Mouse (Mus musculus): Measurements from ENCODE around the gene Hprt. TPM values are rescaled to one million over a fixed set of nuclear protein-coding genes. Genes with fewer than 3 reads are reported as not detected.
"Not testable (repeated sequence)": the region's sequence is repeated elsewhere in the genome, so short reads cannot be mapped to it uniquely, and the experiment has no call there.

The Hprt gene
- 85.7 and 90.5 TPM in 2 replicates for total RNA-seq (2021)
- long read RNA-seq, experiment 1, transcript Hprt-201 (9 exons, 1,289 nt) = major isoform, 8 of 12 reads
- long read RNA-seq, experiment 1, partial matches to known transcripts = 2 of 12 reads
- long read RNA-seq, experiment 1, other reads (novel, unspliced or antisense) = 2 of 12 reads
- long read RNA-seq, experiment 2, transcript Hprt-201 (9 exons, 1,289 nt) = major isoform, 5 of 8 reads
- long read RNA-seq, experiment 2, partial matches to known transcripts = 3 of 8 reads
- long read RNA-seq, experiment 2, other reads (novel, unspliced or antisense) = 0 of 8 reads

- DNase-seq = peak; percentile 93
Observed at GRCm38 (mm10) chrX:52987905-52988783, at the start of gene Hprt. TSS of gene Hprt (plus strand) at chrX:52988137.

GRCm38 (mm10) chrX:52945509-52945908 lies 42.4 kb upstream of the Hprt start:
- no peak for DNase-seq

- DNase-seq = peak; percentile 22
Observed at GRCm38 (mm10) chrX:52949713-52950112, 38.2 kb upstream of the Hprt start.

GRCm38 (mm10) chrX:52956942-52957341 lies 31.0 kb upstream of the Hprt start:
- DNase-seq = no peak

GRCm38 (mm10) chrX:52961559-52962110 lies 26.3 kb upstream of the Hprt start:
- DNase-seq = no peak

GRCm38 (mm10) chrX:52965149-52965548 lies 22.8 kb upstream of the Hprt start:
- DNase-seq = no peak

GRCm38 (mm10) chrX:52971211-52972006 lies 16.5 kb upstream of the Hprt start:
- peak; percentile 54 for DNase-seq

GRCm38 (mm10) chrX:52972129-52972528 lies 15.8 kb upstream of the Hprt start:
- no peak for DNase-seq

GRCm38 (mm10) chrX:52972680-52973079 lies 15.3 kb upstream of the Hprt start:
- no peak for DNase-seq

GRCm38 (mm10) chrX:52978576-52978975 lies 9.4 kb upstream of the Hprt start:
- no peak for DNase-seq

- no peak for DNase-seq
Observed at GRCm38 (mm10) chrX:52981378-52981777, 6.6 kb upstream of the Hprt start.

- not testable (repeated sequence) for DNase-seq
Observed at GRCm38 (mm10) chrX:52994726-52995125, 6.8 kb downstream of the Hprt start.

- not testable (repeated sequence) for DNase-seq
Observed at GRCm38 (mm10) chrX:53004887-53005286, 16.9 kb downstream of the Hprt start.

GRCm38 (mm10) chrX:53006062-53006461 lies 18.1 kb downstream of the Hprt start:
- no peak for DNase-seq

- peak; percentile 13 for DNase-seq
Observed at GRCm38 (mm10) chrX:53015549-53015948, 27.6 kb downstream of the Hprt start.

- no peak for DNase-seq
Observed at GRCm38 (mm10) chrX:53023021-53023420, 35.1 kb downstream of the Hprt start.

GRCm38 (mm10) chrX:53024268-53024667 lies 36.3 kb downstream of the Hprt start:
- peak; percentile 45 for DNase-seq

- peak; percentile 22 for DNase-seq
Observed at GRCm38 (mm10) chrX:53025471-53026223, 37.7 kb downstream of the Hprt start.

- no peak for DNase-seq
Observed at GRCm38 (mm10) chrX:53029559-53029958, 41.6 kb downstream of the Hprt start.

- DNase-seq = no peak
Observed at GRCm38 (mm10) chrX:53038194-53038593, 50.3 kb downstream of the Hprt start.

- DNase-seq = peak; percentile 36
Observed at GRCm38 (mm10) chrX:53039651-53040050, 51.7 kb downstream of the Hprt start.

All from adrenal gland, postnatal 14 days (tissue).